Mouse (Mus musculus) cortical plate, adult 2 months (tissue): ENCODE results near the gene Zmym3.

ENCODE experiments used
- CTCF ChIP-seq: fragments of 200-500 bp; IDR thresholded peaks from 2 replicates; pipeline ENCODE4 v1.5.1; 2011; ENCODE audit warnings: mild to moderate bottlenecking, control low read depth, low read length; ENCODE audit not compliant: insufficient read depth; ENCODE audit errors: extremely low read depth
- POLR2A ChIP-seq: fragments of 200-500 bp; IDR thresholded peaks from 2 replicates; pipeline ENCODE4 v1.6.1; 2011; ENCODE audit warnings: mild to moderate bottlenecking, low read length, control low read depth; ENCODE audit not compliant: insufficient read depth; ENCODE audit errors: extremely low read depth

- no peak for TF ChIP-seq POLR2A
- no peak for TF ChIP-seq CTCF
Observed at GRCm38 (mm10) chrX:101376190-101376968, 44.3 kb downstream of the Zmym3 start, which contains the start of gene Gjb1.
